Mouse (Mus musculus) testis, postnatal 10 days (tissue): ENCODE results near the gene Flvcr2.

Experiments used
- DNase-seq: peaks from one replicate; pipeline ENCODE4 v3.0.0; 2021; ENCODE audit warnings: low spot score

The Flvcr2 gene

GRCm38 (mm10) chr12:85859111-85859510 lies 112.8 kb downstream of the Flvcr2 start:
- no peak for DNase-seq

- no peak for DNase-seq
Measured at GRCm38 (mm10) chr12:85859511-85860189, 113.3 kb downstream of the Flvcr2 start.

DNA sequence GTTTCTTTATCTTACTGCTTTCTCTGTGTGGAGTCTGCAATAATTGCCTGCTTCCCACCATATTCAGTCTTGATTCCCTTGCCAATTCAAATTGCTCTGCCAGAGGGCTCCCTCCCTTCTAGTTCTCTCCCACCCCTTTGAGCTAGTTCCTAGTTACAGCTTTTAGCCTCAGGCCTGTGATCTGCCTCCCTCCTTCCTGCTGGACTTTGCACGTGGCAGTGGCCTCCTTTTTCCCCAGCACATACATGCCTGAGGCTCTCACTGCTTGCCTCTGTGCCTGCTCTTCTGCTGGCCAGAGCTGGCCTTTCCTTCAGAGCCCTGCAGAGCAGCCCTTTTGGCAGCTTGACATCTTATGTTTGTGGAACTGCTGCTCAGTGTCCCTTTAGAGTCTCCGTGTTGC lies 116.2 kb downstream of the Flvcr2 start:
- no peak for DNase-seq
